Mouse (Mus musculus) ZHBTc4 (cell line): ENCODE results near the gene Hist1h2ad.

Source experiments
- DNase-seq: peaks from one replicate; pipeline ENCODE4 v3.0.0-alpha.2; 2011; ENCODE audit warnings: low read depth, low spot score

The Hist1h2ad gene

GRCm38 (mm10) chr13:23584331-23584730 is 10.2 kb downstream of the Hist1h2ad start:
- peak; percentile 55 for DNase-seq

- peak; percentile 82 for DNase-seq
These were observed 10.9 kb downstream of the Hist1h2ad start for GRCm38 (mm10) chr13:23585029-23585441.

GRCm38 (mm10) chr13:23585442-23586098 is 11.4 kb downstream of the Hist1h2ad start:
- DNase-seq: peak; percentile 92

- peak; percentile 82 for DNase-seq
These were observed 12.1 kb downstream of the Hist1h2ad start for GRCm38 (mm10) chr13:23586099-23586939.

- DNase-seq: peak; percentile 24
These were observed 12.7 kb downstream of the Hist1h2ad start for GRCm38 (mm10) chr13:23586940-23587225.

- DNase-seq: no peak
These were observed 17.0 kb downstream of the Hist1h2ad start for GRCm38 (mm10) chr13:23591206-23591605.

GRCm38 (mm10) chr13:23591886-23592285 is 17.7 kb downstream of the Hist1h2ad start:
- DNase-seq: peak; percentile 54

GRCm38 (mm10) chr13:23592614-23593013 is 18.4 kb downstream of the Hist1h2ad start:
- no peak for DNase-seq

GRCm38 (mm10) chr13:23593051-23593770 is 19.0 kb downstream of the Hist1h2ad start:
- no peak for DNase-seq

- DNase-seq: peak; percentile 23
These were observed 21.0 kb downstream of the Hist1h2ad start for GRCm38 (mm10) chr13:23595185-23595584.

GRCm38 (mm10) chr13:23595622-23596372 is 21.6 kb downstream of the Hist1h2ad start:
- DNase-seq: peak; percentile 62

- peak; percentile 78 for DNase-seq
These were observed 23.8 kb downstream of the Hist1h2ad start for GRCm38 (mm10) chr13:23597957-23598356.

- DNase-seq: no peak
These were observed 29.1 kb downstream of the Hist1h2ad start for GRCm38 (mm10) chr13:23603182-23603699.

- DNase-seq: no peak
These were observed 30.3 kb downstream of the Hist1h2ad start for GRCm38 (mm10) chr13:23604452-23604851.

- DNase-seq: no peak
These were observed 30.9 kb downstream of the Hist1h2ad start for GRCm38 (mm10) chr13:23605052-23605451.

GRCm38 (mm10) chr13:23609209-23609608 is 35.0 kb downstream of the Hist1h2ad start:
- no peak for DNase-seq

GRCm38 (mm10) chr13:23609844-23610243 is 35.7 kb downstream of the Hist1h2ad start:
- DNase-seq: no peak

- peak; percentile 40 for DNase-seq
These were observed 36.2 kb downstream of the Hist1h2ad start for GRCm38 (mm10) chr13:23610393-23610792.

- DNase-seq: no peak
These were observed 37.5 kb downstream of the Hist1h2ad start for GRCm38 (mm10) chr13:23611638-23612037.

GRCm38 (mm10) chr13:23620056-23620732 is 46.0 kb downstream of the Hist1h2ad start:
- DNase-seq: no peak
